Mouse (Mus musculus) kidney, adult 2 months (tissue): ENCODE measurements around the gene Slc11a2. TPM values are rescaled to one million over a fixed set of nuclear protein-coding genes. Genes with fewer than 3 reads are reported as not detected.
A peak's percentile ranks its signal among the peaks of the same experiment; 100 is the strongest.

Source experiments
- DNase-seq: peaks from one replicate; pipeline ENCODE4 v3.0.0; 2021
- H3K27ac ChIP-seq: fragments of 200-500 bp; 2 replicates; pipeline ENCODE4 v1.5.1; 2012; ENCODE audit warnings: low read depth, low read length, control low read depth, inconsistent platforms; ENCODE audit not compliant: insufficient read depth
- H3K27me3 ChIP-seq: fragments of 200-500 bp; replicated peaks from 2 replicates; pipeline ENCODE4 v1.6.1; 2012; ENCODE audit warnings: mild to moderate bottlenecking, moderate library complexity, low read length, inconsistent platforms; ENCODE audit not compliant: control insufficient read depth, insufficient read depth
- H3K36me3 ChIP-seq: fragments of 200-500 bp; 2 replicates; pipeline ENCODE4 v1.6.1; 2012; ENCODE audit warnings: mild to moderate bottlenecking, moderate library complexity, low read length, inconsistent platforms; ENCODE audit not compliant: control insufficient read depth, insufficient read depth
- H3K4me1 ChIP-seq: fragments of 200-500 bp; 2 replicates; pipeline ENCODE4 v1.6.1; 2011; ENCODE audit warnings: low read length; ENCODE audit not compliant: control insufficient read depth, insufficient read depth
- H3K4me3 ChIP-seq: fragments of 200-500 bp; 2 replicates; pipeline ENCODE4 v1.5.1; 2011; ENCODE audit warnings: mild to moderate bottlenecking, low read depth, low read length, control low read depth; ENCODE audit not compliant: insufficient read depth
- CTCF ChIP-seq: fragments of 200-500 bp; conservative IDR thresholded peaks from 2 replicates; pipeline ENCODE4 v1.5.1; 2011; ENCODE audit warnings: low read depth, mild to moderate bottlenecking, control low read depth, low read length, moderate library complexity, mixed read lengths; ENCODE audit not compliant: insufficient read depth, insufficient read length
- POLR2A ChIP-seq: fragments of 200-500 bp; IDR thresholded peaks from one replicate; pipeline ENCODE4 v1.6.1; 2011; ENCODE audit warnings: low read depth, low read length, control low read depth
- WGBS: fragments of 180-500 bp; shearing (Covaris S2); methylation state at CpG from one replicate; pipeline ENCODE4 v1.1.7; 2018; 5-methylcytosine and 5-hydroxymethylcytosine counted together
- polyA plus RNA-seq: library from polyadenylated mRNA; depleted of rRNA; stranded (reverse); fragments of >200 nt; gene quantifications from 2 replicates; pipeline ENCODE4 v1.2.3, GENCODE M21; 2012

Gene Slc11a2
- polyA plus RNA-seq, 1 experiment = 97.1 TPM

GRCm38 (mm10) chr15:100391066-100391465 is 33.8 kb downstream of the Slc11a2 start:
- peaks cover 16% of the 10 kb centered on the region for H3K4me1 ChIP-seq
- DNase-seq = no peak
- H3K27me3 ChIP-seq = no peaks in the 10 kb centered on the region
- WGBS = 49% methylated on average over 7 of the region's 7 CpGs
- H3K4me3 ChIP-seq = no peak overlapping the region
- TF ChIP-seq CTCF = no peak
- no peak overlapping the region for H3K27ac ChIP-seq
- peaks cover 4% of the 10 kb centered on the region; the same call in 1 of the 2 replicates for H3K36me3 ChIP-seq

- TF ChIP-seq CTCF (no peak), POLR2A (no peak)
These were observed 36.0 kb downstream of the Slc11a2 start for GRCm38 (mm10) chr15:100388886-100389285.

GRCm38 (mm10) chr15:100388224-100388835 is 36.5 kb downstream of the Slc11a2 start:
- WGBS = 74% methylated on average over 16 of the region's 16 CpGs
- TF ChIP-seq POLR2A (no peak), CTCF (no peak)
- no peak for DNase-seq

More at GRCm38 (mm10) chr15:100388886-100389285, 36.0 kb downstream of the Slc11a2 start:
- H3K27ac ChIP-seq = no peak overlapping the region
- H3K4me1 ChIP-seq = peaks cover 16% of the 10 kb centered on the region
- 0 out of 2 replicates have a peak, but pooled peaks cover 2% of the 10 kb centered on the region for H3K36me3 ChIP-seq
- no peak for DNase-seq
- H3K27me3 ChIP-seq = no peaks in the 10 kb centered on the region
- WGBS = 54% methylated on average over 9 of the region's 9 CpGs
- no peak overlapping the region for H3K4me3 ChIP-seq

GRCm38 (mm10) chr15:100387544-100388223 is 37.2 kb downstream of the Slc11a2 start:
- H3K4me3 ChIP-seq = no peak overlapping the region
- TF ChIP-seq POLR2A (no peak), CTCF (no peak)
- DNase-seq = peak; percentile 57
- H3K36me3 ChIP-seq = no peaks in the 10 kb centered on the region
- no peaks in the 10 kb centered on the region for H3K27me3 ChIP-seq
- peaks cover 16% of the 10 kb centered on the region for H3K4me1 ChIP-seq
- WGBS = 62% methylated on average over 17 of the region's 17 CpGs
- no peak overlapping the region for H3K27ac ChIP-seq

More at GRCm38 (mm10) chr15:100388224-100388835, 36.5 kb downstream of the Slc11a2 start:
- Histone ChIP-seq H3K27ac (no peak overlapping the region), H3K4me1 (peaks cover 16% of the 10 kb centered on the region), H3K36me3 (no peaks in the 10 kb centered on the region), H3K4me3 (no peak overlapping the region), H3K27me3 (no peaks in the 10 kb centered on the region)

- DNase-seq = peak; percentile 47
- Histone ChIP-seq H3K27ac (no peak overlapping the region), H3K4me1 (peaks cover 16% of the 10 kb centered on the region), H3K27me3 (no peaks in the 10 kb centered on the region), H3K4me3 (no peak overlapping the region), H3K36me3 (no peaks in the 10 kb centered on the region)
- 77% methylated on average over 9 of the region's 9 CpGs for WGBS
- no peak for TF ChIP-seq POLR2A
- TF ChIP-seq CTCF = no peak
These were observed 39.2 kb downstream of the Slc11a2 start for GRCm38 (mm10) chr15:100385705-100386104.

- H3K36me3 ChIP-seq = no peaks in the 10 kb centered on the region
- H3K4me1 ChIP-seq = no peaks in the 10 kb centered on the region
- no peak for TF ChIP-seq POLR2A
- TF ChIP-seq CTCF = no peak
- WGBS = 59% methylated on average over 2 of the region's 2 CpGs
- DNase-seq = no peak
- H3K4me3 ChIP-seq = no peak overlapping the region
- H3K27me3 ChIP-seq = no peaks in the 10 kb centered on the region
- H3K27ac ChIP-seq = no peak overlapping the region
These were observed 44.8 kb downstream of the Slc11a2 start for GRCm38 (mm10) chr15:100380104-100380503.

- Histone ChIP-seq H3K4me3 (no peak overlapping the region), H3K27me3 (no peaks in the 10 kb centered on the region), H3K27ac (no peak overlapping the region), H3K36me3 (no peaks in the 10 kb centered on the region), H3K4me1 (no peaks in the 10 kb centered on the region)
- 82% methylated on average over 8 of the region's 8 CpGs for WGBS
- TF ChIP-seq CTCF (no peak), POLR2A (no peak)
- no peak for DNase-seq
These were observed 45.2 kb downstream of the Slc11a2 start for GRCm38 (mm10) chr15:100379658-100380057.
